Mouse (Mus musculus): Measurements from ENCODE around the gene Pip4k2c. TPM values are rescaled to one million over a fixed set of nuclear protein-coding genes. Genes with fewer than 3 reads are reported as not detected.

Gene Pip4k2c
- total RNA-seq, 4 experiments from 2014 or later, result 104 to 112 (median 106) TPM

GRCm38 (mm10) chr10:127189116-127189650 lies 22.2 kb downstream of the Pip4k2c start:
- no peak for DNase-seq (ENCODE audit: low spot score in 2 of 2)

- DNase-seq (ENCODE audit: low spot score in 2 of 2), result no peak
Measured at GRCm38 (mm10) chr10:127188465-127189115, 22.8 kb downstream of the Pip4k2c start.

- DNase-seq (ENCODE audit: low spot score in 2 of 2), result no peak
Measured at GRCm38 (mm10) chr10:127188079-127188453, 23.3 kb downstream of the Pip4k2c start.

GRCm38 (mm10) chr10:127187371-127188078 lies 23.9 kb downstream of the Pip4k2c start:
- DNase-seq (ENCODE audit: low spot score in 2 of 2), result peak in 1 of 2 experiments; percentile 89

GRCm38 (mm10) chr10:127186451-127186850 lies 24.9 kb downstream of the Pip4k2c start:
- DNase-seq (ENCODE audit: low spot score in 2 of 2), result no peak

DNA sequence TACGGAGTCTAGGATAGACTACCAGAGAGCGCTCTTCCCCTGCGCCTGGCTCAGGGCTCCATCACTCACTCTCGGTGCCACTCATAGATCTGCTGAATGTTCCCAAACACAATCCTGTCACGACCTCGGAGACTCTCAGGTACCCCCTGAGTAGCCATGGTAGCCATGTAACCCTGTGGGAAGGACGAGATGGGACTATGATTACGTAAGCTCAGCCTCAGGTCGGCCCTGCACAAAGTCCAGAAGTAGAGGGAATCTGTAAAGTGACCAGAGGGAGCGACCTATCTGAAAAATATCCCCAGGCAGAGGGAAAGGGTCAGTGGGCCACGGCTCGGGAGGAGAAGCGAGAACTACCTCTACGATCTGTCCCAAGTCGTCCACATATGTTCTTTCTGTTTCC lies 25.9 kb downstream of the Pip4k2c start:
- DNase-seq (ENCODE audit: low spot score in 2 of 2), result no peak

- no peak for DNase-seq (ENCODE audit: low spot score in 2 of 2)
Measured at GRCm38 (mm10) chr10:127185101-127185500, 26.3 kb downstream of the Pip4k2c start.

DNA sequence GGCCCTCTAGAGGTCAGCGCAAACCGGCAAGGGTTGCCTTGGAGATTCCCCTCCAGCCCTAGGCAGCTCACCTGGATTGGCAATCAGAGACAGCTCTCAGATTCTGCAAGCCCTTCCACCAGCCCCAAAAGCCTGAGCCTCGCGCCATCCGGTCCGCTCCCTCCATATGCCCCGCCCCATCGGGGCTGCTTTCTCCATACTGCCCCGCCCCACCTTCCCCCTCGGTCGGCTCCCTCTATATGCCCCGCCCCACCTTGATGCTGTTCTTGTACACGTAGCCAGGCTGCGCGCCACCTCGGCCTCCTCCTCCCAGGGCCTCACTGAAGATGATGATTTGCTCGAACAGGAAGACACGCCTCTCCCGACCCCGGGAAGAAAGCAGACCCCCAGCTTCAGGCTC lies 27.6 kb downstream of the Pip4k2c start:
- no peak for DNase-seq (ENCODE audit: low spot score in 2 of 2)

- DNase-seq (ENCODE audit: low spot score in 2 of 2), result no peak
Measured at GRCm38 (mm10) chr10:127182624-127183023, 28.8 kb downstream of the Pip4k2c start.

DNA sequence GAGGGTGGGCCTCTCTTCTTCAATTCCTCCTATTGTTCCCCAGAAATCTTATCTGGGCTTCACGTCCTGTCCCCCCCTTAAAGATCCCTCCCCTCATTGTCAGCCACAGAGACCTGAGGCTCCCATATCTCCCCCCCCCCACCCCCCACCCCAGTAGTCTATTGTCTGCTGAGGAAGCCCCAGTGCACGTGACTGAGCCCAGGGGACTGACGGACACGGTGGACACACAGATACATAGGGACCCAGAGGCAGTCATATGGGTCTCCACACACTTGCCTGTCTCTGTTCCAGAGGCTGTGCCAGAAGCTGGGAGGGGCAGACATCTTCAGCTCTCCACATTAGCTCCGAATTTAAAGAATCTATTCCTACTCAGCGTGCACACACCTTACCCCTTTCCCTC lies 29.8 kb downstream of the Pip4k2c start:
- DNase-seq (ENCODE audit: low spot score in 2 of 2), result no peak

DNA sequence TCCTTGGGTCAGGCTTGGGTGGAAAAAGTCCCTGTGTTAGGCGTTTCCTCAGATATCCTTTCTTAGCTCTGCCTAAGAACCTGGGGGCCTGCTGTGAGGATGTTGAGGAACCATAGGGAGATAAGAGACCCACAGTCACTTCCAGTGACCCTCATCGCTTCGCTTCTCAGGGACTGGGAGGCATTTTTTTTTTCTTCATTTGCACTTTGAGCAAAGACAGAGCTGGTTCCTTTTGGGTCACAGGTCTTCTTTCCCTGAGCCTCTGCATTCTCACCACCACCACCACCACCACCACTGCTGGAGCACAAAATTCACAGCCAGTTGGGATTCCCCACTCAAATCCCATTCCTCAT lies 30.7 kb downstream of the Pip4k2c start:
- DNase-seq (ENCODE audit: low spot score in 2 of 2), result no peak

DNA sequence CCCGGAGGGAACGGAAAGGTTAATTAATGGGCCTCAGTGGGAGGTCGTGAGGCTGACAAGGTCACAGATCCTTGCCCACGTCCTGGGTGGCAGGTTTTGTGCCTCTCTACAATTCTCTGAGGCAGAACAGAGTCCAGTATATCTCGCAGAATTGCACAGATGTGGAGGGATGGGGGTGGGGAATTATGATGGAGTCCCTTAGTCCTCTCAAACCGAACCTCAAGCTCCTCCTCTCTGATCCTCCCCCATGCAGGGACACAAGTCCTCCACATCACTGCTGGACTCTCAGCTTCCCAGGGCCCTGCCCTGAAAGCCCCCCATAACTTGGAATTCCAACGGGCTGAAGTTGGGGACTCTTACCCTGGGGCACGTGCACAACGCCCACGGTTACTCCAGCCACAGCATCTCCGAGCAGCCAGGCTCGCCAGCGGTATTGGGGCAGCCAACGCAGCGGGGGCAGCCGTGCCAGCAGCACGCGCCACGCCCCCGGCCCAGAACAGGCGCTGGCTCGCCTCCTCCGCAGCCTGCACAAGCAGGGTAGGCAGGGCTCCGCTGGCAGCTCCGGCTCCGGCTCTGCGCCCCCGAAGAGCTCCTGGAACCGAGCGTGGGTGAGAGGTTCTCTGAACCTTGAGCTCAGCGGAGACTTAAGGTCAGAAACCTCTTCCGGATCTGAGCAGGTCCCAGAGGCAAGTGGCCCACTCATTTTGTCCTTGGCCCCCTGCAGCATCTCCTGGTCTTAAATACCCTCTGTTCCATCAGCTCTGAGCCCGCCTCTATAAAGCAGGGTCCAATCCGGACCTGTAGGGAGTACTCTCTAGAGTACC lies 31.3 kb downstream of the Pip4k2c start, which contains the start of gene Slc26a10:
Slc26a10 (minus strand) TSS at position 775 of the 824 bp plus-strand sequence.
- DNase-seq (ENCODE audit: low spot score in 2 of 2), result peak in 1 of 2 experiments; percentile 62

DNA sequence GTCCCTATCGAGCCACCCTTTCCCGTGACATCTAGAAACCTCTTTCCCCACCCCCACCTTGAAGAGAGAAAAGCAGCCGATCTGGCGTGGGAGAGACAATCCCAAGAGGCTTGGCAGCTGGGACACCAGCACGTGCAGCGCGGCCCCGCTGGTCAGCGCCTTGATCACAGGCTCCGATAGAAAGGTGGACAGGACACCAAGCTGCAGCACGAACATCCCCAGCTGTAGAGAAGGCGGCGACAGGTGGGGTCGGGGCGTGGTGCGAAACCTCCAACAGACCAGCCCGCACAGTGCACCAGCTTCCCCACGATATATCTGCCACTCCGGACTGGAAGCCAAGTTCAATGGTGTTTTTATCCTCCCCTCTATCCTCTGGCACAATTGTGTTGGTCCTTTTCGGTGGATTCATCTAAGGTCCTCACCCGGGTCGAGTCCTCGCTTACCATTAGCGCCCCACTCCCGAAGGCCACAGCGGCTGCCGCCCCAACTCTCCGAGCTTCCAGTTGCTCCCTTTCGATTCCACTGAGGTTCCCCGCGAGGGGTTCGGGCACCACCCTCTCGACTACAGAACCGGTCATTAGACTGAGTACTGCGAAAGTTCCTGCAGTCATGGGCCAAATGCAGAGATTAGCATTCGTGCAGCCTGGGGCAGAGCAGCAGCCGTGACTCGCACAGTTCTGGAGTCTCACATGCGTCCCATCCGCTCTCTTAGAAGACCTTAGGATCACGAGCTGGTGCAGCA lies 32.9 kb downstream of the Pip4k2c start:
- DNase-seq (ENCODE audit: low spot score in 2 of 2), result no peak

GRCm38 (mm10) chr10:127177719-127178118 lies 33.7 kb downstream of the Pip4k2c start:
- DNase-seq (ENCODE audit: low spot score in 2 of 2), result no peak

DNA sequence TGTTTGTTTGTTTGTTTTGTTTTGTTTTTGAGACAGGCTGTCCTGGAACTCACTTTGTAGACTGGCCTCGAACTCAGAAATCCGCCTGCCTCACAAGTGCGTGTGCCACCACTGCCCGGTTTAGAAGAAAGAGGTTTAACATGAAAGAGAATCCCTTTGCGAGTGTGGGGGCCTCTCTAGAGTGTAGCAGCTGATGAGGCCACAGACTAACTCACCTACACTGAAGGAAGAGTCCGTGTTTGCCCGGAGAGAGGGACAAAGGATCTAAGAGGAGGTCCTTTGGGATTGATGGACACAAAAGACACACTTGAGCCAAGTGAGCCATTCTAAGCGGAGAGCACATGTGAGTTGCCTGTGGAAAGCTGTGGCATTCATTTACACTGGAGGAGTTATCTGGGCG lies 34.1 kb downstream of the Pip4k2c start:
- DNase-seq (ENCODE audit: low spot score in 2 of 2), result no peak

- DNase-seq (ENCODE audit: low spot score in 2 of 2), result no peak
Measured at GRCm38 (mm10) chr10:127176756-127177155, 34.6 kb downstream of the Pip4k2c start.

DNA sequence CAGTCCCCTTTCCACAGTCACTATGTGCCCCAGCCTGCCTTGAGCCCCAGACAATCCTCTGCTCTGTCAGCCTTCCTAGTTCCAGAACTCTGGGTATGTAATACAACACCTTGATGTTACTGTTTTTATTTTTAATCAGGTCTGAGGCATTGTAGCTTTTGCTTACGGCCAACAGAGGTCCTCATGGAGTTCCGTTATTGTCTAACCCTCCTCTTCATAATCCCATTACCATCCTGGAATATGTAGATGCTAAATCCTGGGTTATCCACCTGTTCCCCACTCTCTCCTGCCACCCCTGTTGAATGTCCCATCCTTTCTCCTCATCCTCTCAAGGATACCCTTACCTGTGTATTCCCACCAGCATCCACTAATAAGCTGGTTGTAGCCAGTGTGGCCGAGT lies 35.2 kb downstream of the Pip4k2c start:
- DNase-seq (ENCODE audit: low spot score in 2 of 2), result no peak

DNA sequence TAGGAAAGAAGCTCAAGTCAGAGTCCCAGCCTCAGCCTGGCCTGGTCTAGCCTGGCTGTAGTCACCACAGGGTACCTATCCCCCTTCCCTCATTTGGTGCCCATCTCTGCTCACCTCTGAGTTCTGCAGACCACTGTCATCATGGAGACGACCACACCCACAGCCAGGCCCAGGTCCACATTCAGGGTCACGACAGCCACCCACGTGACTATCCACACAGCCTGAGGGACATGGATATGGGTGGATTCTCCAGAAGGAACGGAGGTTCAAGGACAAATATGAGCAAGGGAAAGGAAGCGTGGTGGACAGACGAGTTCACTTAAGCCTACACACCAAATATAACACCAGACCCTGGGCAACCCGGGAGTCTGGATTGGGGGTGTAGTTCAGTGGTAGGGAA lies 37.2 kb downstream of the Pip4k2c start:
- DNase-seq (ENCODE audit: low spot score in 2 of 2), result no peak

DNA sequence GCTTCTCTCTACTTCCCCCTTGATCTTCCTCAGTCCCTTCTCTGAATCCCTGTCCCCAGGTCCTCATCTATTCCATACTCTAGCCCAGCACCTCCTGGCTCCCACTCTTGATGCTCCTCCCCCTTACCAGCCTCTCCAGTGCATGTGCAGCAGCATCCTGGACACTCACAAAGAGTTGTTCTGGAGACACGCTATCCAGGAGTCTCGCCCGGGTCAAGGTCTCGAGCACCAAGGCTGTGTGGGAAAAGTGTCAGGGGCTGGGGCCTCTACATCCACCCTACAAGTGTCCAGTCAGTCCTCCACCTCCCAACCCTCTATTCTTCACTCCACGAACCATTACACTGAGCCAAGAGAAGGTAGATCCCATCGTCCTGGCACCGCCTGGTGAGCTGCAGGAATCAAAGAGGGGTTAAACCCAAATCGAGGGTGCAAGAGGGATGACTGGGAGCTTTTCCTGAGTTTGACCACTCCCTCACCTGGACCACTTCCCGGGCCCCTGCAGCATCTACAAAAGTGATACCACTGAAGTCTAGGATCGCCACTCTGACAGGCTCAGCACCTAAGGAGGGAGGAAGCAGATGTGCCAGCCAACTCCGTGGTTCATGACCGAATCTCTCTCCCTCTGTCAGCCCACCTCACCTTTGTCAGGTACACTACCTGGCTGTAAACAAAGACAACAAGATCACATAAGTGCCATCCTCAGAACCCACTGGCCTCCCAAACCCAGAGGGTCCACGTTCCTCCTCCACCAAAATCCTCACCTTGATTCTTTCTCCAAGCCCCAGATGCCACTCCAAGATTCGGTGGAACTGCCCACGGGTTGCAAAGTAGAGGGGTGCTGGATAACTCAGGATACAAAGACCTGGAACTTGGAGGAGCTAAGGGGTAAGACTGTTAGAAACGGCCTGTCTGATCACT lies 38.0 kb downstream of the Pip4k2c start:
- no peak for DNase-seq (ENCODE audit: low spot score in 2 of 2)

DNA sequence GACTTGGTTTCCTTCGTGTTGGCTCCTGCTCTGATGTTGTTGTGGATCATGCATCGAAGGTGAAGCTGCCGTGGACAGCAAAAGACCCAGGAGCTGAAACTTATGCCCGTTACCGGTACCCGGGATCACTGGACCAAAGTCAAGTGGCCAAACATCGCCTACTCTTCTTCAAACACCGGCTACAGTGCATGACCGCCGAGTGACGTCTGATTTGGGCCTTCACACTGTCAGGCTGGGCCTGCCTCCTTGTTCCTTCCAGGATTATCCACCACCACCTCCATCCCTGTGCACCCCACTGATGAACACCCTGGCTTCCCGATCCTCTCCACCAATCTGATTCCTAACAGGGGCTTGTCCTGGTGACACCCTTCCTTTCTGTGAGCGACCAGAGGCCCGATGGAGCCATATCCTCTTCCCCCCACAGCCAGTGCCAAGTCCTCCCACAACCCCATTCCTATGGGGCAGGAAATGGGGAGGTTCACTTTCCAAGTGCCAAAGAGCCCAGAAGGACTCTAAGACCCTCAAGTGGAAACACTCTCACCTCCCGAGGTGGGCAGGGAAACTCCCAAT lies 39.7 kb downstream of the Pip4k2c start:
- no peak for DNase-seq (ENCODE audit: low spot score in 2 of 2)

Data from left cerebral cortex, adult 8-10 months (tissue).